Mouse (Mus musculus) gastrocnemius, adult 8-10 months (tissue): ENCODE measurements around the gene Flad1. TPM values are rescaled to one million over a fixed set of nuclear protein-coding genes. Genes with fewer than 3 reads are reported as not detected.
A peak's percentile ranks its signal among the peaks of the same experiment; 100 is the strongest.

Source experiments
- DNase-seq, 2 experiments: peaks; one replicate each; pipeline ENCODE4 v3.0.0; 2022; ENCODE audit warnings: low spot score in 2 of 2
- total RNA-seq, 4 experiments: library from RNA; stranded (reverse); gene quantifications; 2 replicates each; pipeline ENCODE4 v1.2.4; 2022

The Flad1 gene
- total RNA-seq, 4 experiments from 2014 or later, result 37.8 to 46.1 (median 41.6) TPM

GRCm38 (mm10) chr3:89354816-89355511 is 56.7 kb downstream of the Flad1 start:
- DNase-seq, result peak; percentile 62 to 71

- no peak for DNase-seq
Measured at GRCm38 (mm10) chr3:89351271-89351670, 60.4 kb downstream of the Flad1 start.

Other genes starting within 250 kb of the Flad1 start
- 10 to 100 TPM; 13.6 to 21.5 (median 15.1) TPM for gene Clk2, start 247.1 kb downstream of the Flad1 start, total RNA-seq
- gene Scamp3, start 234.4 kb downstream of the Flad1 start, total RNA-seq, result 10 to 100 TPM; 35.7 to 40.0 (median 37.3) TPM
- 10 to 100 TPM; 19.2 to 22.6 (median 20.3) TPM for gene Fam189b, start 228.7 kb downstream of the Flad1 start, total RNA-seq
- 10 to 100 TPM; 14.4 to 21.5 (median 19.2) TPM for gene Gba, start 208.9 kb downstream of the Flad1 start, total RNA-seq
- 1 to 10 TPM; 1.8 to 6.1 (median 3.4) TPM for gene Thbs3, start 196.7 kb downstream of the Flad1 start, total RNA-seq
- gene Mtx1, start 184.8 kb downstream of the Flad1 start, total RNA-seq, result 10 to 100 TPM; 32.0 to 44.5 (median 38.3) TPM
- 1 to 10 TPM in 1 of 4 experiments, under 1 TPM in 3; 0.24 to 1.0 (median 0.52) TPM for gene Muc1, start 182.8 kb downstream of the Flad1 start, total RNA-seq
- 10 to 100 TPM; 64.7 to 88.3 (median 74.6) TPM for gene Krtcap2, start 165.9 kb downstream of the Flad1 start, total RNA-seq
- under 1 TPM; 0.10 to 0.45 (median 0.11) TPM for gene Trim46, start 165.6 kb downstream of the Flad1 start, total RNA-seq
- 10 to 100 TPM; 15.9 to 28.8 (median 19.6) TPM for gene Dpm3, start 152.5 kb downstream of the Flad1 start, total RNA-seq
- gene Slc50a1, start 141.3 kb downstream of the Flad1 start, total RNA-seq, result 1 to 10 TPM; 6.3 to 9.0 (median 7.7) TPM
- gene Efna1, start 130.7 kb downstream of the Flad1 start, total RNA-seq, result 10 to 100 TPM in 1 of 4 experiments, 1 to 10 TPM in 3; 8.7 to 10.8 (median 8.8) TPM
- gene Efna3, start 88.9 kb downstream of the Flad1 start, total RNA-seq, result not detected
- gene Efna4, start 73.8 kb downstream of the Flad1 start, total RNA-seq, result not detected
- 10 to 100 TPM; 13.0 to 17.0 (median 16.4) TPM for gene Adam15, start 61.9 kb downstream of the Flad1 start, total RNA-seq
- gene Dcst2, start 49.9 kb downstream of the Flad1 start, total RNA-seq, result under 1 TPM in 1 of 4 experiments, not detected in 3; 0.13 TPM
- not detected for gene Dcst1, start 46.6 kb downstream of the Flad1 start, total RNA-seq
- 10 to 100 TPM; 24.0 to 29.5 (median 27.7) TPM for gene Zbtb7b, start 17.1 kb downstream of the Flad1 start, total RNA-seq
- gene Lenep, start 9.1 kb downstream of the Flad1 start, total RNA-seq, result 1 to 10 TPM in 1 of 4 experiments, not detected in 3; 2.8 TPM
- gene Cks1b, start 6.5 kb upstream of the Flad1 start, total RNA-seq, result 1 to 10 TPM; 2.3 to 3.4 (median 2.6) TPM
- 10 to 100 TPM; 14.1 to 20.6 (median 17.7) TPM for gene Shc1, start 6.6 kb upstream of the Flad1 start, total RNA-seq
- 10 to 100 TPM in 3 of 4 experiments, 1 to 10 TPM in 1; 9.2 to 12.3 (median 10.1) TPM for gene Pygo2, start 18.3 kb upstream of the Flad1 start, total RNA-seq
- gene Pbxip1, start 24.8 kb upstream of the Flad1 start, total RNA-seq, result 100 to 1,000 TPM; 248 to 302 (median 260) TPM
- gene Pmvk, start 42.7 kb upstream of the Flad1 start, total RNA-seq, result 1 to 10 TPM; 4.8 to 8.6 (median 6.6) TPM
- 1 to 10 TPM; 1.3 to 2.3 (median 1.8) TPM for gene Kcnn3, start 108.3 kb upstream of the Flad1 start, total RNA-seq